Mouse (Mus musculus) MEL (cell line): Measurements from ENCODE around the gene Rgs6. TPM values are rescaled to one million over a fixed set of nuclear protein-coding genes. Genes with fewer than 3 reads are reported as not detected.

Experiments used
- DNase-seq: peaks from one replicate; pipeline ENCODE4 v3.0.0; 2011; ENCODE audit warnings: low read depth, low spot score
- H3K27ac ChIP-seq: 2 replicates; pipeline ENCODE4 v1.5.1; 2012; ENCODE audit warnings: low read depth, mild to moderate bottlenecking, control low read depth, low read length, moderate library complexity; ENCODE audit not compliant: control insufficient read depth
- H3K27me3 ChIP-seq, 2 experiments: fragments of 150-350 bp in 1 of 2; sonication (generic) in 1 of 2; 2 replicates each; pipeline ENCODE4 v1.6.1; 2012; ENCODE audit warnings: low read length in 2 of 2, mild to moderate bottlenecking in 2 of 2, improper control_type of control experiment in 1 of 2, moderate library complexity in 1 of 2; ENCODE audit not compliant: insufficient read depth in 2 of 2, control insufficient read depth in 1 of 2
- H3K36me3 ChIP-seq, 2 experiments: 2 replicates each; pipeline ENCODE4 v1.6.1; 2012 to 2014; ENCODE audit warnings: low read length in 2 of 2, improper control_type of control experiment in 1 of 2, inconsistent platforms in 1 of 2, mild to moderate bottlenecking in 1 of 2; ENCODE audit not compliant: insufficient read depth in 2 of 2, control insufficient read depth in 1 of 2
- H3K4me1 ChIP-seq, 2 experiments: fragments of 150-350 bp in 1 of 2; sonication (generic) in 1 of 2; 2 replicates each; pipeline ENCODE4 v1.6.1; 2012; ENCODE audit warnings: low read length in 2 of 2, improper control_type of control experiment in 1 of 2, mild to moderate bottlenecking in 1 of 2; ENCODE audit not compliant: insufficient read depth in 2 of 2, control insufficient read depth in 1 of 2
- H3K4me3 ChIP-seq, 2 experiments: fragments of 150-350 bp in 1 of 2; sonication (generic) in 1 of 2; 2 replicates each; pipeline ENCODE4 v1.5.1; 2012; ENCODE audit warnings: low read depth in 2 of 2, low read length in 2 of 2, mild to moderate bottlenecking in 2 of 2, moderate library complexity in 2 of 2, control low read depth in 1 of 2, improper control_type of control experiment in 1 of 2; ENCODE audit not compliant: control insufficient read depth in 1 of 2, insufficient read depth in 1 of 2
- H3K79me2 ChIP-seq: 2 replicates; pipeline ENCODE4 v1.6.1; 2012; ENCODE audit warnings: mild to moderate bottlenecking, low read length, moderate library complexity; ENCODE audit not compliant: control insufficient read depth, poor library complexity, insufficient read depth
- H3K9ac ChIP-seq: 2 replicates; pipeline ENCODE4 v1.6.1; 2012; ENCODE audit warnings: low read depth, mild to moderate bottlenecking, control low read depth, low read length, moderate library complexity; ENCODE audit not compliant: control insufficient read depth, poor library complexity, severe bottlenecking
- H3K9me3 ChIP-seq: fragments of 150-350 bp; sonication (generic); replicated peaks from 2 replicates; pipeline ENCODE4 v1.6.1; 2012; ENCODE audit warnings: mild to moderate bottlenecking, low read length, improper control_type of control experiment, moderate library complexity; ENCODE audit not compliant: insufficient read depth
- CHD1 ChIP-seq: IDR thresholded peaks from 2 replicates; pipeline ENCODE4 v1.6.1; 2012; ENCODE audit warnings: low read depth, mild to moderate bottlenecking, inconsistent platforms, low read length, improper control_type of control experiment
- CTCF ChIP-seq, 3 experiments: IDR thresholded peaks in 2 of 3; conservative IDR thresholded peaks in 1 of 3; 2 replicates each; pipeline ENCODE4 v1.5.1; 2011 to 2012; ENCODE audit warnings: low read length in 3 of 3, low read depth in 2 of 3, mild to moderate bottlenecking in 2 of 3, improper control_type of control experiment in 1 of 3, inconsistent platforms in 1 of 3, mixed read lengths in 1 of 3, moderate library complexity in 1 of 3; ENCODE audit not compliant: control insufficient read depth in 1 of 3, insufficient read depth in 1 of 3, poor library complexity in 1 of 3, severe bottlenecking in 1 of 3
- E2F4 ChIP-seq: IDR thresholded peaks from 2 replicates; pipeline ENCODE4 v1.6.1; 2011; ENCODE audit warnings: low read depth, low read length, improper control_type of control experiment, borderline replicate concordance
- EP300 ChIP-seq, 2 experiments: IDR thresholded peaks; 2 replicates each; pipeline ENCODE4 v1.6.1; 2011; ENCODE audit warnings: improper control_type of control experiment in 2 of 2, low read length in 2 of 2, low read depth in 1 of 2, mild to moderate bottlenecking in 1 of 2
- ETS1 ChIP-seq: IDR thresholded peaks from 2 replicates; pipeline ENCODE4 v1.6.1; 2012; ENCODE audit warnings: low read depth, mild to moderate bottlenecking, inconsistent platforms, low read length, improper control_type of control experiment, moderate library complexity
- GABPA ChIP-seq: IDR thresholded peaks from 2 replicates; pipeline ENCODE4 v1.6.1; 2012; ENCODE audit warnings: low read depth, mild to moderate bottlenecking, inconsistent platforms, low read length, improper control_type of control experiment, moderate library complexity
- GATA1 ChIP-seq: IDR thresholded peaks from 2 replicates; pipeline ENCODE4 v1.6.1; 2011; ENCODE audit warnings: low read depth, low read length, improper control_type of control experiment
- MAFK ChIP-seq: IDR thresholded peaks from 2 replicates; pipeline ENCODE4 v1.6.1; 2011; ENCODE audit warnings: low read depth, mild to moderate bottlenecking, low read length, improper control_type of control experiment, borderline replicate concordance
- MAX ChIP-seq: IDR thresholded peaks from 2 replicates; pipeline ENCODE4 v1.6.1; 2011; ENCODE audit warnings: low read length, improper control_type of control experiment
- MAZ ChIP-seq: IDR thresholded peaks from 2 replicates; pipeline ENCODE4 v1.6.1; 2012; ENCODE audit warnings: low read depth, mild to moderate bottlenecking, inconsistent platforms, low read length, improper control_type of control experiment
- MXI1 ChIP-seq: IDR thresholded peaks from 2 replicates; pipeline ENCODE4 v1.6.1; 2011; ENCODE audit warnings: mild to moderate bottlenecking, low read depth, low read length, improper control_type of control experiment
- MYB ChIP-seq: IDR thresholded peaks from 2 replicates; pipeline ENCODE4 v1.6.1; 2011; ENCODE audit warnings: mild to moderate bottlenecking, low read depth, low read length, improper control_type of control experiment
- NELFE ChIP-seq: IDR thresholded peaks from 2 replicates; pipeline ENCODE4 v1.6.1; 2011; ENCODE audit warnings: low read depth, low read length, improper control_type of control experiment
- NRF1 ChIP-seq: IDR thresholded peaks from 2 replicates; pipeline ENCODE4 v1.6.1; 2014; ENCODE audit warnings: low read depth, mild to moderate bottlenecking, inconsistent platforms, low read length, improper control_type of control experiment, moderate library complexity; ENCODE audit not compliant: poor library complexity, insufficient read depth, severe bottlenecking
- POLR2AphosphoS5 ChIP-seq: IDR thresholded peaks from 2 replicates; pipeline ENCODE4 v1.6.1; 2012; ENCODE audit warnings: low read depth, borderline replicate concordance, mild to moderate bottlenecking, inconsistent platforms, low read length, moderate library complexity, mixed read lengths
- SIN3A ChIP-seq: IDR thresholded peaks from 2 replicates; pipeline ENCODE4 v1.6.1; 2012; ENCODE audit warnings: low read length, improper control_type of control experiment, inconsistent platforms
- SMC3 ChIP-seq: IDR thresholded peaks from 2 replicates; pipeline ENCODE4 v1.6.1; 2011; ENCODE audit warnings: low read depth, low read length, improper control_type of control experiment
- TAL1 ChIP-seq: IDR thresholded peaks from 2 replicates; pipeline ENCODE4 v1.6.1; 2012; ENCODE audit warnings: mild to moderate bottlenecking, inconsistent platforms, low read length, moderate library complexity, mixed read lengths
- TBP ChIP-seq: IDR thresholded peaks from 2 replicates; pipeline ENCODE4 v1.8.0; 2011; ENCODE audit warnings: low read depth, low read length, improper control_type of control experiment
- TCF12 ChIP-seq: IDR thresholded peaks from 2 replicates; pipeline ENCODE4 v1.6.1; 2014; ENCODE audit warnings: low read depth, mild to moderate bottlenecking, inconsistent platforms, low read length, improper control_type of control experiment, moderate library complexity
- ZC3H11A ChIP-seq: IDR thresholded peaks from 2 replicates; pipeline ENCODE4 v1.6.1; 2012; ENCODE audit warnings: low read depth, mild to moderate bottlenecking, inconsistent platforms, low read length, improper control_type of control experiment
- ZKSCAN1 ChIP-seq: IDR thresholded peaks from 2 replicates; pipeline ENCODE4 v1.6.1; 2012; ENCODE audit warnings: low read depth, mild to moderate bottlenecking, inconsistent platforms, low read length, improper control_type of control experiment, moderate library complexity
- ZMIZ1 ChIP-seq: IDR thresholded peaks from 2 replicates; pipeline ENCODE4 v1.6.1; 2012; ENCODE audit warnings: low read depth, mild to moderate bottlenecking, inconsistent platforms, low read length, improper control_type of control experiment, moderate library complexity
- ZNF384 ChIP-seq: IDR thresholded peaks from 2 replicates; pipeline ENCODE4 v1.6.1; 2012; ENCODE audit warnings: low read depth, mild to moderate bottlenecking, inconsistent platforms, low read length, improper control_type of control experiment
- polyA plus RNA-seq, 2 experiments: library from polyadenylated mRNA; stranded (reverse) in 1 of 2; unstranded in 1 of 2; fragments of >175 nt in 1 of 2; fragments of >200 nt in 1 of 2; gene quantifications; 2 replicates each; pipeline versions ENCODE4 v1.2.1 to v1.2.4; 2012; ENCODE audit warnings: low replicate concordance in 2 of 2, low read depth in 1 of 2; ENCODE audit not compliant: insufficient read length in 2 of 2, insufficient read depth in 1 of 2, missing spikeins in 1 of 2
- total RNA-seq: library from RNA; depleted of rRNA; stranded (reverse); fragments of 300-350 nt; gene quantifications from 2 replicates; pipeline ENCODE4 v1.2.3, GENCODE M21; 2012

Gene Rgs6
- total and polyA plus RNA-seq, 3 experiments, result not detected

DNA sequence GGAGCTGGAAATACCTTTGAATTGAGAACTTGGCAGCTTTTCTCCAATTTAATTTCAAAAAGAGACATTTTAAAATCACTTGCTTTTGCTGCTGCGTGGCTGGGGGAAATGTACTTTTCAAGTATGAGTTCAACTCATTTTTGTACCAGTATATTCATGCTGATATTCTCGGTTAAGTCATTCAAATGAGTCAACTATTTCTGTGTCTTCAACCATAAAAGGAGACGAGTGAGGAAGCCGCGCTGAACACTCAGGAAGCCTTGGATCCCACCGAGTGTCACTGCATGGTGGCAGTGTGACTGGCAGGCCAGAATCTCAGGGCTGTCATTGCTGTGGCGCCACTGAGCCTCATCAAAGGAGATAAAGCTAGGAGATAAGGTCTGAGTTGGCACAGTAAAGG lies 143.5 kb downstream of the Rgs6 start:
- no peaks in the 10 kb centered on the region for H3K79me2 ChIP-seq
- no peak for TF ChIP-seq E2F4
- no peak for TF ChIP-seq ZMIZ1
- no peak for TF ChIP-seq ETS1
- TF ChIP-seq MAX, result no peak
- no peak for TF ChIP-seq ZC3H11A
- no peak for TF ChIP-seq MXI1
- TF ChIP-seq MAFK, result no peak
- TF ChIP-seq CHD1, result no peak
- TF ChIP-seq POLR2AphosphoS5, result no peak
- TF ChIP-seq ZKSCAN1, result no peak
- TF ChIP-seq MAZ, result no peak
- no peak for TF ChIP-seq SIN3A
- no peak for TF ChIP-seq GABPA
- TF ChIP-seq CTCF (IDR thresholded peaks at IDR 0.05 in 2 of 3, conservative IDR thresholded peaks at IDR 0.05 in 1 of 3; ENCODE audit: control insufficient read depth in 1 of 3, insufficient read depth in 1 of 3, low read depth in 2 of 3, low read length in 3 of 3, poor library complexity in 1 of 3, severe bottlenecking in 1 of 3), result no peak
- TF ChIP-seq SMC3, result no peak
- TF ChIP-seq NELFE, result no peak
- no peak for TF ChIP-seq MYB
- no peaks in the 10 kb centered on the region for H3K4me1 ChIP-seq
- no peak overlapping the region for H3K9ac ChIP-seq
- H3K27me3 ChIP-seq, result peaks cover 1 to 6% of the 10 kb centered on the region in 2 experiments; a peak in 3 of 4 replicates
- H3K27ac ChIP-seq, result no peak overlapping the region
- H3K4me3 ChIP-seq, result no peak overlapping the region
- H3K36me3 ChIP-seq, result no peaks in the 10 kb centered on the region
- no peak for DNase-seq
- no peaks in the 10 kb centered on the region for H3K9me3 ChIP-seq

DNA sequence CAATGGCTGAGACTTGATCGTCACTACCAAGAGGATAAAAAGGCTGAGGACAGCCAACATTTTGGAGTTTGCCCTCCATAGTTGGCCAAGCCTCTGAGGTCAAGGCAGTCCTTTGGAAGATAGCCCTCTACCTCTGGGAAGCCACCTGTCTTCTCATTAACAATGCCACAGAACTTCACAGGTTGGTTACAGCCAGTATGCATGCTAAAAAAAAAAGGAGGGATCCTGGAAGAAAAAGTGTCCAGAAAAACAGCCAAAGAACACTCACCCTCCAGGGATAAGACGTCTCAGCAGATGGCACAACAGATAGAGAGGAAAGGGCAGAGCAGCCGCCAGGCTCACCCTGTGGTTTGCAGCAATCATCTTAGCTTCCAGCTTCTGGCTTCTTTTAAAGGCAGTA lies 154.9 kb downstream of the Rgs6 start:
- TF ChIP-seq CTCF (IDR thresholded peaks at IDR 0.05 in 2 of 3, conservative IDR thresholded peaks at IDR 0.05 in 1 of 3; ENCODE audit: control insufficient read depth in 1 of 3, insufficient read depth in 1 of 3, low read depth in 2 of 3, low read length in 3 of 3, poor library complexity in 1 of 3, severe bottlenecking in 1 of 3) (no peak), GATA1 (peak; percentile 54), TCF12 (peak; percentile 71; the same call in 1 of the 2 replicates), ETS1 (peak; percentile 44; the same call in 1 of the 2 replicates), EP300 (IDR thresholded peaks at IDR 0.05; ENCODE audit: low read depth in 1 of 2, low read length in 2 of 2) (peak; percentile 41 to 50; a peak in 2 of 4 replicates), TAL1 (peak; percentile 26), TBP (no peak), NRF1 (no peak), ZNF384 (peak; percentile 50; the same call in 1 of the 2 replicates)
- TF ChIP-seq, all 39 proteins: peak for 6
- H3K4me1 ChIP-seq, result peaks cover 10 to 17% of the 10 kb centered on the region in 2 experiments
- H3K27me3 ChIP-seq, result no peaks in the 10 kb centered on the region
- H3K27ac ChIP-seq, result no peak overlapping the region
- H3K9ac ChIP-seq, result no peak overlapping the region
- DNase-seq, result peak; percentile 47
- H3K9me3 ChIP-seq, result no peaks in the 10 kb centered on the region
- H3K4me3 ChIP-seq, result no peak overlapping the region
- no peaks in the 10 kb centered on the region for H3K79me2 ChIP-seq
- H3K36me3 ChIP-seq, result peaks cover 0 to 8% of the 10 kb centered on the region in 2 experiments; a peak in 2 of 4 replicates
